Mouse (Mus musculus): ENCODE measurements at regions not wholly inside any gene's neighbourhood (a gene's known extent, or its start where the extent isn't known, plus 50 kb on each side); places are given as distances from the start of the nearest gene placed in this dataset.
"Not testable (repeated sequence)": the region's sequence is repeated elsewhere in the genome, so short reads cannot be mapped to it uniquely, and the experiment has no call there.

- DNase-seq (ENCODE audit: low read depth): no peak
These were observed 754.0 kb upstream of the Slc39a10 start for GRCm38 (mm10) chr1:47646681-47647080.

DNA sequence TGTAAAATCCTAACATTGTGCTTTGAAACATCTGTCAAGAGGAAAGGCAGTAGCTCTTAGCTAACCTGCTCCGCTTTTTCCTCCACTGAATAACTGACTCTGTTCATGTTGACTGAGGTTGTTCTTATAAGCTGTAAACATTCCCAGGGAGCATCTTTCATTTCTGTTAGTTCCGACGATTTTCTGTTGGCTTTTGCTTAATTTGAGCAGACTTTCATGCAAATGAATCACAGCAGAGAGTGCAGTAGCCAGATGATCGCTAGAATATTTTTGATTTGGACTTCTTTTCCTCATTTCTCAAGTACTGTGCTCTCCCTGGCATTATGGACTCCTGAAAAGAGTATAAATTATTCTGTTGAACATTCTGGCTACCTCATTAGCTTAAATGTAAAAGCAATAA is 713.9 kb upstream of the Slc39a10 start:
- no peak for DNase-seq (ENCODE audit: low read depth)

- DNase-seq (ENCODE audit: low read depth): no peak
These were observed 711.3 kb upstream of the Slc39a10 start for GRCm38 (mm10) chr1:47603989-47604360.

DNA sequence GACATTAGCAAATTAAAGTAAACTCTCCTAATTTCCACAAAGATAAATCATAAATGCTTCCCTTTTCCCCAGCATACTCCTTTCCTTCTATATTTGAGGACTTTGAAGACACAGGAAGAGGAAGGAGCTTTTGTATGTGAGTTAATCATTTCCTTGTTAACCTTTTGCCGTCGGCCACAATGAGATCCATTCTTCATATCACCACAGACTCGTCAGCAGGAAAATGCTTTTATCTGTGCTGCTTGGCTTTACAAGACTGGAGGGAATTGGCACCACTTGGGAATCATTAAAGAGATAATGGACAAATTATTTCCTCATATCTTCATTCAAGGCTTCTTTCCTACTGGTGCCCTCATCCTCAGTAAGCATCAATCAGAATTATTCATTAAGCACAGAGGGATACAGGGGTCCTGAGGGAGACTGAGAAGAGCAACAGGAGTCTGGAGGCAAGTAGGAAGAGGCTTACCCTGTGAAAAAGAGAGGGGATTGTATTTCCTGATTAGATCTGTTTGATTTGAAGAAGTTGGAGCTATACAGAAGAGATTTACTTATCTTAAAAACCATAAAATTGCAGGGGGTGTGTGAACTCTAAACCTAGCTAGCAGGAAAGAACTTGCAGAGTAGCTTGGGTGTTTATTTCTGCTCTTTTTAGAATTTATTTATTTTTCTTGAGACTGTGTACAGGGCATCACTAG is 710.8 kb upstream of the Slc39a10 start:
- DNase-seq (ENCODE audit: low read depth): no peak

DNA sequence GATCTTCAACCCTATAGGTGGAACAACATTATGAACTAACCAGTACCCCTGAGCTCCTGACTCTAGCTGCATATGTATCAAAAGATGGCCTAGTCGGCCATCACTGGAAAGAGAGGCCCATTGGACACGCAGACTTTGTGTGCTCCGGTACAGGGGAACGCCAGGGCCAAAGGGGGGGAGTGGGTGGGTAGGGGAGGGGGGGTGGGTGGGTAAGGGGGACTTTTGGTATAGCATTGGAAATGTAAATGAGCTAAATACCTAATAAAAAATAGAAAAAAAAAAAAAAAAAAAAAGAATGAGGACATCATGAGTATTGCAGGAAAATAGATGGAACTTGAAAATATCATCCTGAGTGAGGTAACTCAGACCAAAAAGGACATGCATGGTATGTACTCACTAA is 701.0 kb upstream of the Slc39a10 start:
- DNase-seq (ENCODE audit: low read depth): not testable (repeated sequence)

DNA sequence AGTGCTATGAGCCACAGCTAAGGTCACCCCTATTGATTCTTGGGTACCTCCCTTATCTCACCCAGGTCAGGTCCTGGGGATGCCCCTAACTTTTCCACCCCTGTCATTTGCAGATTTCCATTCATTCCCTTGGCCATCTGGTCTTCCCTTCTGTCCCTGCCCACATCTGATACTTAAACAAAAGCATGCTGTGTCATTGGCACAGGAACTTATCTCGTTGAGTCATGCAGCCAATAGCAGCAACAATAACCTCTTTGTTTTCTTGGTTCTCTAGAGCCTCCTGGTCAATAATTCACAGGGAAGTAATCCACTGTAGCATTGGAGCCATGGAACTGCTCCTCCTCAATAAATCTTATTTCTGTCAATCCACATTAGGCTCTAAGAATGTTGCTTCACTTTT is 653.0 kb upstream of the Slc39a10 start:
- no peak for DNase-seq (ENCODE audit: low read depth)

DNA sequence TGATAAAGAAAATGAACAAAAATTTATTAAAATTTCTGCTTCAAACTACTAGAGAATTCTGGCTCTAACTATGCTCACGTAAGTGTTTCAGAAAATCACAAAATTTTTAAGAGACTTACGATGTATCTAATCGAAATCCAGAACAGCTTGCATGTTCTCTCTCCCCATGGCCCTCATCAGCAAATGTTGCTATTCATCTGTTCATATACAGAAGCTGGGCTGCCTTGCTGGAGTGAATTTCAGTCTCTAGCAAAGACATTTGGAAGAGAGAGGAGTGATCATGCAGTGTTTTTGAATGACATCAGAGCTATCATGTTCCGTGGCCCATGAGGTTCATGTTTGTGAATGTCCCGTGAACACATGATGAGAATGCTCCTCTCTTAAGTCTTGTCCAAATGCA is 618.8 kb upstream of the Slc39a10 start:
- no peak for DNase-seq (ENCODE audit: low read depth)

DNA sequence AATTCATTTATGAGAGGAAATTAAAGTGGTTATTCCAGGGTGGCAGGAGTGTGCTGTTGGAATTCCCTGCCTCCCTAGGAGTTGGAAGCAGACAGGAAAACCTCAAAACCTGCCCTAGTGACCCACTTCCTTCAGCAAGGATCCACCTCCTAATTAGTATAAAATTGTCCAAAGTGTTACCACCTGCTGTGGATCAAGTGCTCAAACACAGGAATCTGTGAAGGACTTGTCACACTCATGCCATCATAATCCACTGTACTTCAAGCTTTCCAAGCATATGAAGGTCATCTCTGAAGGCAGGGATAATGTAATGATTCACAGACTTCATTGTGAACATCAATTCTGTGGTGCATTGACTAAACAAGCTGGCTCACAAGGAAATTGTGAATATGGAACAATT is 615.1 kb upstream of the Slc39a10 start:
- no peak for DNase-seq (ENCODE audit: low read depth)

DNA sequence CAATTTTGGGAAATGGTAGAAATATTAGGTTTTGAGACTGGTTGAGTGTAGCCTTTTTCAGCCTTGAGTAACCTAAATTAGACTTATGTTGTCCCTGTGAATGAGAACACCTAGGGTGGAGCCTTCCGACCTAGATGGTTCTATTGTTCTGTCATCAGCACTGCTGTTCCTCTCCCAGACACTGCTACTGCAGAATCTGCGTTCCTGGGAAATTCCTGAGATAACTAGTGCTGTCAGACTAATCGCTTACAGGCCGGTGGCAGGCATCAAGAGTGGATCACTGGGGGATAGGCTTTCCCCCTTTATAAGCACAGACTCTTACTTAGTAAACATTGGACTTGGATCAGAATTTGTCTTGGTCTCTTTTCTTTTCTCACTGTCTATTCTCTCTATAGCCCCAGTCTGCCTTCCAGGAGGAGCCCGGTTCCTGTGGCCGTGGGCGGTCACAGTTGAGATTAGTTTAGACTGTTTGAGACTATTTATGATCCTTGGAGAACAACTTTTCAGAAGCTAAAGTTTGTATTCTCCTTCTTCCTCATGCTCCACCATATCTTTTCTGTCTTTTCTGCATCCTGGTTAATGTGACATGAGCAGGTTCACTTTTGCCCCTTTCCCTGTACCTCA is 596.0 kb upstream of the Slc39a10 start:
- DNase-seq (ENCODE audit: low read depth): no peak

- DNase-seq (ENCODE audit: low read depth): no peak
These were observed 593.4 kb upstream of the Slc39a10 start for GRCm38 (mm10) chr1:47486087-47486486.

- DNase-seq (ENCODE audit: low read depth): no peak
These were observed 586.4 kb upstream of the Slc39a10 start for GRCm38 (mm10) chr1:47479059-47479458.

DNA sequence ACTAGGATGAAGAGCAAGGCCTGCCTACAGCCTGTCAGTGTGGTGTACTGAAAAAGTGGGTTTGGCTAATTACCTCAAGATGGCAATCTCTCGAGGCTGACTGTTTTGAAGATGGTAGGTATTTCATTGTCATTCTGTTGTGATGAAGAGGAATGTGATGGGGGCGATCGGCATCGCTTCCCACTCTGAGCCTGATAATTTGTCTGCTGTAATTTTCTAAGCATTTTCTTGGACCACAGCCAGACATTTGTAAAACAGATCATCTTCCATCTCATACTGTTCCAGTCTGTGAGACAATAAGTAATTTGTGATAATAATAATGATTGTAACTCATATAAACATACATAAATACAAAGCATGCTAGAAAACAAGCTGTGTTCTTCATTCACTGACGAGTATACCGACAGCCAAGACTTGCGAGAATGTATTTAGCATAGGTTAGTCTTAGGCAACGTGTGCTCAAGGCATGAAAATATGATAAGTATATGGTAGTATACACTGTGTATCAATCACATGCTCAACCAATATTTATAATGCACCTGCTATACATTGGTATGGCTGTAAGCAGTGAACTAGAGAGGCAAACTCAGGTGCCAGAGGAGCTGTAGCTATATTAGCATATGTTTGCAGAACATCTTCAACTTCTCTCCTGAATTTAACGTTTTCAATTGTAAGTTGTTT is 574.1 kb upstream of the Slc39a10 start:
- DNase-seq (ENCODE audit: low read depth): no peak

DNA sequence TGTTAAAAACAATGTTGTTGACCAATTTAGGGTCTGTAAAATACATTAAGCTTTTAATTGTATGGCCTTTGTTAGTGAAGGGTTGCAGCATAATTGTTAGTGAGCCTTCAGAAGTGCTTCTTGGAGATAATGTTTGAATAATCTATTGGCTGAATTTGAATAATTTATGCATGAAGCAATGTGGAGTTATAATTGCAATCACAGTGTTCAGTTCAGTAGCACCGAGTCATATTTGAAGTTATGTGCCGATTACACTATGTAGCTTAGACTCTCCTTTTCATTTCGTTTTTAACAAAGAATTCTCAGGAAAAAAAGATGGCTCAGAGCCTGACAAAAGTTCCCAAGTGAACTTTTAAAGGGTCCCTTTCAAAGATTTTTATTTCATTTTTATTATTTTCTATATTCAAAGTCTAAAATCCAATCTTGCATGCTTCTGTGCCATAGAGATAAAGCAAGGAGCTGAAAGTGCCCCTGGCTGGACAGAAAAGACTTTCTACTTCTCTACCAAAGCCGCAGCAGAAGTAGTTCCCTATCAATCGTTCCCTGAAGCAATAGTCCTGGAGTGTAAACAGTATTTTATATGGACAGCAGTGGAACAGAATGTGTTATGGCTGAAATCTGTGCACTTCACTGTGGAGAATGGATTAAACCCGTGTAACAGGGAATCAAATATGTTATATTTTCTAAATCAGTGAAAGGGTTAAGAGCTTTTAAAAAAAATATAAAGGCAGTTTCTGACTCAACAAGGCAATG is 556.3 kb upstream of the Slc39a10 start:
- DNase-seq (ENCODE audit: low read depth): no peak

GRCm38 (mm10) chr1:47448070-47448469 is 555.4 kb upstream of the Slc39a10 start:
- no peak for DNase-seq (ENCODE audit: low read depth)

- DNase-seq (ENCODE audit: low read depth): no peak
These were observed 553.4 kb upstream of the Slc39a10 start for GRCm38 (mm10) chr1:47446021-47446420.

- no peak for DNase-seq (ENCODE audit: low read depth)
These were observed 540.2 kb upstream of the Slc39a10 start for GRCm38 (mm10) chr1:47432829-47433228.

DNA sequence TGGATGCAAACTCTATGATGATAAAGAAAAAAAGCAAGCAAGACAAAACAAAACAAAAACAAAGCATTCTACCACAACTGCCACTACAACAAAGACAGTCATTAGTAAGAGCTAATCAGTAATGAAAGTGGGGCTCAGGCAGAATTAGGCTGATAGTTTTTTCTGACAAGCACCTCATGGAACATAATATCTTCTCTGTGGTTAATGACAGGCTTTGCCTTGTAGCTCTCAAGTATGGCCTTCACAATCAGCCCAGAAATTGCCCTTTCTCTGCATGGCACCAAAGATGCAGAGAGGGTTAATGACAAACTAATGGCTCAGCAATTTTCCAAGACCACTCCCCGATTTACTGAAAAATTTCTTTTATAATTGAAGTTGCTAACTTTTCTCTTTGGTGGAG is 512.5 kb upstream of the Slc39a10 start:
- DNase-seq (ENCODE audit: low read depth): no peak

DNA sequence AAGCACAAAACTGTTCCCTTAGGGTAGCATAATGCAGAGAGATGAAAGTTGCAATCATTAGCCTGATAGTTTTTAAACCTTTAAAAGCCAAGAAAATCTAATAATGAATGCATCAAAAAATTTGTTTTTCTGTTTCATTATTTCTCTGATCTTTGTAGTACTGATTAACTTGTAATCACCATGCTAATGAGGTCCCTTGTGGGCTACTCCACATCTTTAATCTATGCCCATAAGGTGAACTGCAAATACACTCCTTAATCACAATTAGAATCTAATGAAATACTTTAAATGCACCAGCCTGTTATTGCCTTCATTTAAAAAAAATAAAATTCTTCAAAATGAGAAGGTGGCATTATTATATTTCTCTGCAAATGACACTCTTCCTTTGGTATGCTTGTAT is 493.9 kb upstream of the Slc39a10 start:
- no peak for DNase-seq (ENCODE audit: low read depth)

GRCm38 (mm10) chr1:47378795-47379194 is 486.1 kb upstream of the Slc39a10 start:
- no peak for DNase-seq (ENCODE audit: low read depth)

GRCm38 (mm10) chr1:47339718-47340439 is 447.2 kb upstream of the Slc39a10 start:
- no peak for DNase-seq (ENCODE audit: low read depth)

DNA sequence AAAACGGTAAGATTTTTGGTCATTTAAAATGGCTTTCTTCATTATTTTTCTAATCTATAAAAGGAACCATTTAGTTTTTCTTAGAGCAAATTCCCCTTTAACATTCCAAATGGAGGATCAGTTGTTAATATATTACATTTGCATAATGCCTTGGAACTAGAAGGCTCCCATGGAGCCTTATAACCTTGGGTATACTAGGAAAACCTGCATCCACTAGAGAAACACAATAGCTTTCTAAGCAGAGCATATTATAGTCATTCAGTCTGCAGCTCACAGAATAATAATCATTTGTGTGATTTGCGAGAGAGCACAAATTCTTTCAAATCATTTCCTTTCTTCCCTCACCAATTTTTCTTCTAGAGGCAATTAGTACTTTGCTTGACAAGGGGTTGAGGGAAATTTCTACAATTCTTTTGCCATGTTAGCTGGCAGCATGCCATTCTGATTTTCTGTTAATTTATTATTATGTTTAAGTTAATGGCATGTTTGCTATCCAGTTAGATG is 418.0 kb upstream of the Slc39a10 start:
- DNase-seq (ENCODE audit: low read depth): no peak

- DNase-seq (ENCODE audit: low read depth): no peak
These were observed 414.3 kb upstream of the Slc39a10 start for GRCm38 (mm10) chr1:47306961-47307360.
